Mouse (Mus musculus) limb, embryonic 14.5 days (tissue): ENCODE results near the gene Ahnak. TPM values are rescaled to one million over a fixed set of nuclear protein-coding genes. Genes with fewer than 3 reads are reported as not detected.

Experiments used
- ATAC-seq: fragments of 200-750 bp; cut with Nextera tagmentation; 2 replicates; pipeline ENCODE4 v1.8.0; 2017; ENCODE audit warnings: low read depth, moderate number of reproducible peaks, moderate TSS enrichment; ENCODE audit not compliant: low FRiP score
- DNase-seq: peaks from one replicate; pipeline ENCODE4 v3.0.0-alpha.2; 2015; ENCODE audit warnings: low spot score
- H3K27ac ChIP-seq: fragments of 300-500 bp; sonication (generic); replicated peaks from 2 replicates; pipeline ENCODE4 v1.5.1; 2014; ENCODE audit warnings: low read depth, mild to moderate bottlenecking, low read length, moderate library complexity, mixed read lengths
- H3K27me3 ChIP-seq: fragments of 300-500 bp; sonication (generic); 2 replicates; pipeline ENCODE4 v1.6.1; 2014; ENCODE audit warnings: low read length, mixed read lengths; ENCODE audit not compliant: control insufficient read depth, insufficient read depth
- H3K36me3 ChIP-seq: fragments of 300-500 bp; sonication (generic); 2 replicates; pipeline ENCODE4 v1.6.1; 2014; ENCODE audit warnings: mild to moderate bottlenecking, low read length, moderate library complexity, mixed read lengths; ENCODE audit not compliant: control insufficient read depth, insufficient read depth
- H3K4me1 ChIP-seq: fragments of 300-500 bp; sonication (generic); 2 replicates; pipeline ENCODE4 v1.6.1; 2014; ENCODE audit warnings: antibody characterized with exemption, low read length, mixed read lengths; ENCODE audit not compliant: control insufficient read depth, insufficient read depth
- H3K4me2 ChIP-seq: fragments of 300-500 bp; sonication (generic); replicated peaks from 2 replicates; pipeline ENCODE4 v1.6.1; 2014; ENCODE audit warnings: low read depth, mild to moderate bottlenecking, low read length, moderate library complexity; ENCODE audit not compliant: severe bottlenecking
- H3K4me3 ChIP-seq: fragments of 300-500 bp; sonication (generic); replicated peaks from 2 replicates; pipeline ENCODE4 v1.5.1; 2014; ENCODE audit warnings: low read length
- H3K9ac ChIP-seq: fragments of 300-500 bp; sonication (generic); 2 replicates; pipeline ENCODE4 v1.6.1; 2014; ENCODE audit warnings: mild to moderate bottlenecking, low read depth, low read length, moderate library complexity; ENCODE audit not compliant: severe bottlenecking
- H3K9me3 ChIP-seq: fragments of 300-500 bp; sonication (generic); 2 replicates; pipeline ENCODE4 v1.6.1; 2016; ENCODE audit warnings: low read length; ENCODE audit not compliant: control insufficient read depth
- POLR2A ChIP-seq: fragments of 200-500 bp; IDR thresholded peaks from 2 replicates; pipeline ENCODE4 v1.8.0; 2012; ENCODE audit warnings: inconsistent platforms, mild to moderate bottlenecking, moderate library complexity, borderline replicate concordance; ENCODE audit not compliant: insufficient read depth, insufficient read length; ENCODE audit errors: extremely low read depth
- WGBS: fragments of 180-500 bp; shearing (Covaris S2); extraction: QIAGEN DNeasy Blood & Tissue Kit; methylation state at CpG from one replicate; pipeline ENCODE4 v1.1.7; 2014; 5-methylcytosine and 5-hydroxymethylcytosine counted together
- polyA plus RNA-seq, 2 experiments: library from polyadenylated mRNA; depleted of rRNA in 1 of 2; stranded (reverse) in 1 of 2; unstranded in 1 of 2; fragments of >200 nt; fragmentation: Nextera tagmentation in 1 of 2; extraction: Ambion mirVana in 1 of 2; gene quantifications; 2 replicates each; pipeline versions ENCODE4 v1.2.1 to v1.2.3; 2012 to 2014

The Ahnak gene
- polyA plus RNA-seq, 2 experiments, result 31.4 to 61.6 TPM

DNA sequence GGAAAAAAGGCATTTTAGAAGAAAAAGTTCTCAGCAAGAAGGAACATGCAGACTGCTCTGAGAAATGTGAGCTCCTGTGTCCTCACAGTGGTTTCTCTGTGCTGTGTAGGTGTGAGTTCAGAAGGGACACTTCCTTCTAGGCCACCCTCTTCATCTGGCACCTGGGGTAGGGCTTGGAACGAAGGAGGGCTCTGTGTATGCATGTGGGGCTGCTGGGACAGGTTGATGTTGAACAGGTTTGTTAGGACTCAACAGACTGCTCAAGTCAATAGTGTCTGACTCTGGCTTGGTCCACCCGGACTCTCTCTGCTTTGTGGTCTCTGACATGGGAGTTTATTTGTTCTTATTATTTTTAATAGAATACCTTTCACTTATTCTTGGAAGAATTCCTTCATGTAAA, 81.2 kb downstream of the Ahnak start:
- TF ChIP-seq POLR2A, result no peak
- Histone ChIP-seq H3K4me1 (peaks cover 30% of the 10 kb centered on the region), H3K27me3 (no peaks in the 10 kb centered on the region), H3K9ac (no peak overlapping the region), H3K4me3 (no peak overlapping the region), H3K27ac (peak overlapping the region; percentile 67), H3K36me3 (no peaks in the 10 kb centered on the region), H3K4me2 (no peak overlapping the region), H3K9me3 (no peaks in the 10 kb centered on the region)
- DNase-seq (no peak), ATAC-seq (no peak)
- WGBS, result 62% methylated on average over 2 of the region's 2 CpGs

GRCm38 (mm10) chr19:9071456-9072156, 82.5 kb downstream of the Ahnak start:
- peak; percentile 40; the same call in 1 of the 2 replicates for ATAC-seq

DNA sequence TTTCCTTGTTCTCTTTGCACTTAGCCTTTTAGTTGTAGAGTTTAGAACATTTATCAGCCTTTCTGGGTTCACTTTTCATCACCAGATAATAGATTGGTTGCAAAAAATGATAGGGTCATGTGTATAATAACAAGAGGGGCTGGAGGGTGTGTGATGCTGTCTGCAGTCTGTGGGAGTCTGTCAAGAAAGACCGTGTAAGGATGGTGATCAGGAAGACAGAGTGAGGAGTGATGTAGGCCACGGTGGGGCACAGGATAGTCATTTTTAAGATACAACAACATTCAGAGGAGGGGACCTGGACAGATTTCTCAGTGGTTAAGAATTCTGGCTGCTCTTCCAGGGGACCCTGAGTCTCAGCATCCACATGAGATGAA, 83.1 kb downstream of the Ahnak start:
- DNase-seq, result no peak
- Histone ChIP-seq H3K36me3 (no peaks in the 10 kb centered on the region), H3K9ac (no peak overlapping the region), H3K9me3 (no peaks in the 10 kb centered on the region), H3K4me3 (no peak overlapping the region), H3K4me2 (no peak overlapping the region), H3K4me1 (peaks cover 19% of the 10 kb centered on the region), H3K27ac (peak overlapping the region; percentile 67; the same call in 1 of the 2 replicates), H3K27me3 (no peaks in the 10 kb centered on the region)
- ATAC-seq, result no peak
- 87% methylated on average over 2 of the region's 2 CpGs for WGBS
- no peak for TF ChIP-seq POLR2A

More at GRCm38 (mm10) chr19:9071456-9072156, 82.5 kb downstream of the Ahnak start:
- peak; percentile 76 for DNase-seq
- peak overlapping the region; percentile 67 for H3K27ac ChIP-seq
- no peak for TF ChIP-seq POLR2A
- H3K4me2 ChIP-seq, result no peak overlapping the region
- no peak overlapping the region for H3K9ac ChIP-seq
- H3K9me3 ChIP-seq, result no peaks in the 10 kb centered on the region
- peaks cover 19% of the 10 kb centered on the region for H3K4me1 ChIP-seq
- H3K4me3 ChIP-seq, result no peak overlapping the region
- 57% methylated on average over 7 of the region's 7 CpGs for WGBS
- H3K27me3 ChIP-seq, result no peaks in the 10 kb centered on the region
- H3K36me3 ChIP-seq, result no peaks in the 10 kb centered on the region

DNA sequence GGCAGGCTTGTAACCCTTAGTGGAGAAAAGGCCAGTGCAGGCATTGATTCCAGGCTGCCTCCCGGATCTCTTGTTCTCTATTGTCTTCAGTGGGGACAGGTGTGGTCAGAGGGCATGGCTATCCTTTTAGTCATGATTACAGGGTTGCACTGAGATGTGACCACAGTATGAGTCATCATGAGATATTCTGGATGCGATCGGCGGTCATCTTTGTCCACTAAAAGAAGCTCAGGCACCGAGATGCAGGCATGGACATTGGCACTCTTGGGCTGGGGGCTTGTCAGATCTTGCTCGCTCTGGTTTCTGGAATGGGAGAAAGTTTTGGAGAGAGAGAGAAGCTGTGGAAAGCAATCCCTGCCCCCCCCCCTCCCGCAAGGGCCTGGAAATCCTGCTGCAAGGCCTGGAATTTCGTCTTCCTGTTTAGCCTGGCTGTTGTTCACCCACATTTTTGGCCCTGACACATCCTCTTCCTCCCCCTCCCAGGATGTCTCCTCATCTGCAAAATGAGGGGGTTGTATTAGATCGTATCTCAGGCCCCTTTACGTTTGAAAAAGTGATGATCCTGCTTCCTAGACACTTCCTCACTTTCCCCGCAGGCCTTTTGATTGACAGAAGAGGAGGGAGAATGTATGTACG, 84.8 kb downstream of the Ahnak start:
- TF ChIP-seq POLR2A, result no peak
- H3K27ac ChIP-seq, result no peak overlapping the region
- DNase-seq (no peak), ATAC-seq (no peak)
- H3K9me3 ChIP-seq, result no peaks in the 10 kb centered on the region
- no peak overlapping the region for H3K4me3 ChIP-seq
- H3K27me3 ChIP-seq, result no peaks in the 10 kb centered on the region
- WGBS, result 69% methylated on average over 12 of the region's 12 CpGs
- peaks cover 19% of the 10 kb centered on the region for H3K4me1 ChIP-seq
- H3K9ac ChIP-seq, result no peak overlapping the region
- no peak overlapping the region for H3K4me2 ChIP-seq
- H3K36me3 ChIP-seq, result no peaks in the 10 kb centered on the region

DNA sequence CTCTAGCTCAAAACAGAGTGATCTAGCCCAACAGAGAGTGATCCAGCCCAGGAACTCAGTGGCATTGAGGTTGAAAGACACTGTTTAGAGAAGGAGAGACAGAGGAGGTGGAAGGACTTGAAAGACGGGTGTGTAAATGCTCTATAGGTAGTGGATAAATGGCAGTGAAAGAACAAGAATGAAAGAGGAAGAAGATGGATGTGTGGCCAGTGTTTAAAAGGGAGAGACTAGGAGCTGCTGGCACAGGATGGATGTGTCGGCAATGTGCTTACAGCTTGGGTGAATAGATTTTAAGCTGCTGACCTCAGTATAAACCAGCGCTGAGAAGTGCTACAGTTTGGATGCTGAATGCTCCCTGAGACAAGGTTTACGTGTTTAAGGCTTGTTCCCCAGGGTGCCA, 85.3 kb downstream of the Ahnak start:
- no peaks in the 10 kb centered on the region for H3K36me3 ChIP-seq
- DNase-seq (no peak), ATAC-seq (no peak)
- peaks cover 19% of the 10 kb centered on the region for H3K4me1 ChIP-seq
- no peaks in the 10 kb centered on the region for H3K27me3 ChIP-seq
- no peak overlapping the region for H3K27ac ChIP-seq
- TF ChIP-seq POLR2A, result no peak
- WGBS, result 53% methylated on average over 4 of the region's 4 CpGs
- no peak overlapping the region for H3K4me2 ChIP-seq
- no peak overlapping the region for H3K9ac ChIP-seq
- H3K9me3 ChIP-seq, result no peaks in the 10 kb centered on the region
- H3K4me3 ChIP-seq, result no peak overlapping the region
